Mouse (Mus musculus) intestine, embryonic 16.5 days (tissue): ENCODE data around the gene Ubr4. TPM values are rescaled to one million over a fixed set of nuclear protein-coding genes. Genes with fewer than 3 reads are reported as not detected.
A peak's percentile ranks its signal among the peaks of the same experiment; 100 is the strongest.
"Not testable (repeated sequence)": the region's sequence is repeated elsewhere in the genome, so short reads cannot be mapped to it uniquely, and the experiment has no call there.

Experiments
- ATAC-seq: fragments of 200-750 bp; cut with Nextera tagmentation; 2 replicates; pipeline ENCODE4 v1.8.0; 2017; ENCODE audit warnings: moderate TSS enrichment, moderate library complexity
- H3K27ac ChIP-seq: fragments of 300-500 bp; sonication (generic); 2 replicates; pipeline ENCODE4 v1.5.1; 2014; ENCODE audit warnings: mild to moderate bottlenecking, low read length
- H3K27me3 ChIP-seq: fragments of 300-500 bp; sonication (generic); replicated peaks from 2 replicates; pipeline ENCODE4 v1.6.1; 2014; ENCODE audit warnings: low read length, control low read depth, mixed read lengths; ENCODE audit not compliant: control insufficient read depth, insufficient read depth
- H3K36me3 ChIP-seq: fragments of 300-500 bp; sonication (generic); 2 replicates; pipeline ENCODE4 v1.6.1; 2014; ENCODE audit warnings: low read length, control low read depth; ENCODE audit not compliant: control insufficient read depth, insufficient read depth
- H3K4me1 ChIP-seq: fragments of 300-500 bp; sonication (generic); 2 replicates; pipeline ENCODE4 v1.6.1; 2014; ENCODE audit warnings: low read length, control low read depth, mixed read lengths; ENCODE audit not compliant: control insufficient read depth, insufficient read depth
- H3K4me2 ChIP-seq: fragments of 300-500 bp; sonication (generic); 2 replicates; pipeline ENCODE4 v1.6.1; 2014; ENCODE audit warnings: low read depth, low read length, control low read depth
- H3K4me3 ChIP-seq: fragments of 300-500 bp; sonication (generic); 2 replicates; pipeline ENCODE4 v1.5.1; 2014; ENCODE audit warnings: mild to moderate bottlenecking, low read length
- H3K9ac ChIP-seq: fragments of 300-500 bp; sonication (generic); 2 replicates; pipeline ENCODE4 v1.6.1; 2014; ENCODE audit warnings: low read depth, low read length
- H3K9me3 ChIP-seq: fragments of 300-500 bp; sonication (generic); 2 replicates; pipeline ENCODE4 v1.6.1; 2016; ENCODE audit warnings: low read length, control low read depth; ENCODE audit not compliant: control insufficient read depth
- WGBS: fragments of 180-500 bp; shearing (Covaris S2); extraction: QIAGEN DNeasy Blood & Tissue Kit; methylation state at CpG from one replicate; pipeline ENCODE4 v1.1.7; 2014; 5-methylcytosine and 5-hydroxymethylcytosine counted together
- polyA plus RNA-seq: library from polyadenylated mRNA; unstranded; fragments of >200 nt; fragmentation: Nextera tagmentation; extraction: Ambion mirVana; gene quantifications from 2 replicates; pipeline ENCODE4 v1.2.1, GENCODE M21; 2015

The Ubr4 gene
- polyA plus RNA-seq, 1 experiment from 2014 or later, result 44.8 TPM

DNA sequence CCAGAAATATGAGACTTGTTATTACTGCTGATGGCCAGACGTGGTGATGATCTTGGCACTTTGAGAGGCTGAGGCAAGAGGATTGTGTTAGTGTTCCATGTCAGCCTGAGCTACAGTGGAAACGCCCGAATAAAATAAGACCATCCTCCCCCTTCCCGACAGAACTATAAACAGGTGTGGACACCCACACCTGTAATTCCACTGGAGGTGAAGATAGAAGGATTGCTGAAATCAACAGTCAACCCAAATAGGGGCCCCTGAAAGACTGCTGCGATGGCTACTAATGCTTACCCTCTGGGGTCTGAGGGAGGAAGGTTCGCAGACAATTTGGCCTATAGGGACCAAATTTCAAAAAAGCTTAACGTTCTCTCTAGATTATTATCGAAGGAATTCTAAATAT, 27.3 kb downstream of the Ubr4 start:
- peak overlapping the region; percentile 91 for H3K4me3 ChIP-seq
- H3K4me1 ChIP-seq, result peaks cover 16% of the 10 kb centered on the region
- H3K9ac ChIP-seq, result peak overlapping the region; percentile 80
- H3K9me3 ChIP-seq, result no peaks in the 10 kb centered on the region
- no peak for ATAC-seq
- H3K4me2 ChIP-seq, result peak overlapping the region; percentile 55
- WGBS, result 9% methylated on average over 8 of the region's 8 CpGs
- H3K27me3 ChIP-seq, result no peaks in the 10 kb centered on the region
- peak overlapping the region; percentile 77; the same call in 1 of the 2 replicates for H3K27ac ChIP-seq
- H3K36me3 ChIP-seq, result 0 out of 2 replicates have a peak, but pooled peaks cover 4% of the 10 kb centered on the region

DNA sequence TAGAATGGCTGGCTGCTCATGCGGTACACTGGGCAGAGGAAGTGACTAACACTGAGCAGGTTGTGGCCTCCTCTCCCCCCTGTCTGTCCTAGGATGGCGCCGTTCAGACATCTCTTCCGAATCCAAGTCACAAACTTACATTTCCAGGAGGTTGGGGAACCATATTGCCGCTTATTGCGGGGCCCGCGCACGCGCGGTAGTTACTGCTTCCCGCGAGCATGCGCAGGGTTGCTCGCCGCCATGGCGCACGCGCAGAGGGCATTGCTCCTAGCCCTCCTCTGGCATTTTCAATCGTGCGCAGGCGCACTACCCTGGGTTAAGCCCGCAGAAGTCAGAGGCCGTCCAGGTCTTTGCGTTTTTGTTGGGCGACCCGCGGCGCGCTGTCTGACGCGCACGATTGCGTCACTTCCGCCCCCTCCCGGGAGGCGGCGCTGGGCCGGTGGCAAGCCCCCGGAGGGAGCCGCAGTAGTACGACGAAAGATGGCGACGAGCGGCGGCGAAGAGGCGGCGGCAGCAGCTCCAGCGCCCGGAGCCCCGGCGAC, 27.9 kb downstream of the Ubr4 start:
- Histone ChIP-seq H3K4me3 (peak overlapping the region; percentile 91), H3K9ac (peak overlapping the region; percentile 87), H3K36me3 (0 out of 2 replicates have a peak, but pooled peaks cover 3% of the 10 kb centered on the region), H3K4me2 (peak overlapping the region; percentile 55), H3K9me3 (no peaks in the 10 kb centered on the region), H3K4me1 (peaks cover 18% of the 10 kb centered on the region), H3K27me3 (no peaks in the 10 kb centered on the region), H3K27ac (peak overlapping the region; percentile 77)
- ATAC-seq, result peak; percentile 98
- under 1% methylated on average over 53 of the region's 54 CpGs for WGBS

DNA sequence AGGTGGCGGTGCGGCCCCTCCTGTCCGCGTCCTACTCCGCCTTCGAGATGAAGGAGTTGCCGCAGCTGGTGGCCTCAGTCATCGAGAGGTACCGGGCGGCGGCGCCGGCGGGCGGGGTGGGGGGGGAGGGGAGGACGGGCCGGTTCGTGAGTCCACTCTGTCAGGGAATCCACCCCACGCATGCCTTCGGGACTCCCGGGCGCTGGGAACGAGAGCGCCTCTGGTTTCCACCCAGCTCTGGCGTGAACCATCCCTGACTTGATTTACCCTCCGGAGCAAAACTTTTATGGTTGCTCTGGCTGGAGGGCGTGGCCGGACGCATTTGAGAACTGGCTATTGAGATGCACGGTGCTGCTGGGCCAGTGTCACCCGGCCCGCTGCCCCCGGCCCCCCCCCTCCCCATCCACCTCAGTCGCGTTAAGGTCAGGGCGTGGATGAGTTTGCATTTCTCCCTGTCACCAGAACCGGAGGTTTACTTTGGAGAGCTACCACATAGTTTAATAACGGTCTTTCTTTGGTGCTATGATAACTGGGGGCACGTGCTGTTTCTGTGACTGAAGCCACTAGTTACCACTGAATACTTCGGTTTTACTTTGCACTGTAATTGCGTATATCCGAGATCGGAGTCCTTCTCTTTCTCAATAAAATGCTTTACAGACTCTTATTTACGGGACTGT, 28.5 kb downstream of the Ubr4 start:
- no peaks in the 10 kb centered on the region for H3K9me3 ChIP-seq
- no peaks in the 10 kb centered on the region for H3K36me3 ChIP-seq
- peak overlapping the region; percentile 87 for H3K9ac ChIP-seq
- peak overlapping the region; percentile 91 for H3K4me3 ChIP-seq
- peak overlapping the region; percentile 87 for H3K4me2 ChIP-seq
- peak; percentile 76 for ATAC-seq
- H3K27me3 ChIP-seq, result no peaks in the 10 kb centered on the region
- WGBS, result 2% methylated on average over 41 of the region's 44 CpGs
- H3K27ac ChIP-seq, result peak overlapping the region; percentile 68
- peaks cover 21% of the 10 kb centered on the region for H3K4me1 ChIP-seq

DNA sequence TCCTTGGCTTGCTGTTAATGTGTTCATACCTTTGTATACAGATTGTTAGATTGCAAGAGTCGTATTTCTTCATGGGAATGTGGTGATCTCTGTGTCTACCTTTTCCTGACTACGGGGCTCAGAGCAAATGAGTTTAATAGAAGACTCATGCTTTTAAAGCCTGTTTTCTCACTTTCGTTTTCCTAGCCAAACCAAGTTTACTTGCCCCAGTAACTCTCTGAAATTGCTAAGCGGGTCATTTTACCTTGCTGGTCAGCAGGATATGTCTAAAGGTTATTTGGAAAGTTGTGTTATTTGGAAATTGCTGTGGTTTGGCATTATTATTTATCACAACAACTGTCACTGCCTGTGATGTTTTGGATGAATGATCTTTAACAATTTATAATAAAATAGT, 29.0 kb downstream of the Ubr4 start:
- Histone ChIP-seq H3K4me3 (peak overlapping the region; percentile 91), H3K36me3 (no peaks in the 10 kb centered on the region), H3K27me3 (no peaks in the 10 kb centered on the region), H3K4me2 (peak overlapping the region; percentile 87), H3K9me3 (no peaks in the 10 kb centered on the region), H3K27ac (no peak overlapping the region), H3K4me1 (peaks cover 26% of the 10 kb centered on the region), H3K9ac (peak overlapping the region; percentile 87)
- 41% methylated on average over 4 of the region's 4 CpGs for WGBS
- no peak for ATAC-seq

DNA sequence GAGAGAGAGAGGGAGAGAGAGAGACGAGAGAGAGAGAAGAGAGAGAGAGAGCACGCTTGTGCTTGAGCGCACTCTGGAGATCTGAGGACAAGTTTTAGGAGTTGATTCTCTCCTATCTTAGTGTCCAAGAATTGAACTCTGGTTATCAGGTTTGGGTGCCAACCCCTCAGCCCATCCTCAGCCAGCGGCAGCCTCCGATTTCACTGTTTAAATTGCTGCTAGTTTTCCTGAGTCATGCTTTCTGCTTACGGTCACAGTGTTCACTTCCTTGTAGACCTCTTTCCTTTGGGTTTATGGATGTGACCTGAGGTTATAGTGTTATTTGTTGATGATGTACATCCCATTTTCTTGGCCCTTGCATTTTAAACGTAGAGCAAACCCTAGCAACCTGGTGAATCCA, 29.8 kb downstream of the Ubr4 start:
- Histone ChIP-seq H3K27me3 (no peaks in the 10 kb centered on the region), H3K4me3 (no peak overlapping the region), H3K36me3 (no peaks in the 10 kb centered on the region), H3K4me1 (peaks cover 34% of the 10 kb centered on the region), H3K9ac (no peak overlapping the region), H3K9me3 (no peaks in the 10 kb centered on the region), H3K27ac (no peak overlapping the region), H3K4me2 (peak overlapping the region; percentile 22; the same call in 1 of the 2 replicates)
- ATAC-seq, result no peak
- WGBS, result 68% methylated on average over 7 of the region's 7 CpGs

DNA sequence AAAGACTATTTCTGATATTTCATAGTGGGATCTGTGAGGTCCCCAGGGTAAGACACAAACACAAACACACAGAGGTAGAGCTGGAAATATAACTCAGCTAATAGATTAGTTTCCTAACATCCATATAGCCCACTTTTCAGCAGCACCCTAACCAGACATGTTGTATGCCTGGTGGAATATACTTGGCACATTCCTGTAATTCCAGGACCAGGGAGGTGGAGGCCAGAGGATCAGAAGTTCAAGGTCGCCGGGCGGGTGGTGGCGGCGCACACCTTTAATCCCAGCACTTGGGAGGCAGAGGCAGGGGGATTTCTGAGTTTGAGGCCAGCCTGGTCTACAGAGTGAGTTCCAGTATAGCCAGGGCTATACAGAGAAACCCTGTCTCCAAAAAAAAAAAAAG, 33.4 kb downstream of the Ubr4 start:
- peaks cover 37% of the 10 kb centered on the region for H3K4me1 ChIP-seq
- ATAC-seq, H3K4me3 ChIP-seq, H3K27me3 ChIP-seq, H3K27ac ChIP-seq, H3K36me3 ChIP-seq, H3K9me3 ChIP-seq, H3K9ac ChIP-seq, H3K4me2 ChIP-seq: not testable (repeated sequence)
- 85% methylated on average over 5 of the region's 5 CpGs for WGBS

DNA sequence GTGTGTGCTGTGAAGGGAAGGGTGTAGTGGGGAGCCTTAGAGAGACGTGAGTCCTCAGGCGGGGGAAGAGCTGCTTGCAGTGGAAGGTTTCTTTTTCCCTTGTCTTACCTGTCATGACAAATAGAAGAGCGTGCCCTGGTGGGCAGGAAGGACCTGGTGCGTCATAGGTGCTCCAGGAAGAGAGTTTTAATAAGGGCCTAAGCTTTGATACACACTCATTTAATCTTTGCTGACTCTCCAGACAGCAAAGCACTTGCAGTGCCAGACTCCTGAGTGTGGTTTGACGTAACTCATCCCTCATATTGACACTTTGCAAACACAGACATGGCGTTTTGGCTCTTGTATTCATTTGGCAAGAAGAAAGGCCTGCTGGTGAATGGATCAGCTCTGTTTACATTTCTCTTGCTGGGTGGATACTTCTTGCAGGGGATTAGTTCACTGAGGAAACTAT, 34.5 kb downstream of the Ubr4 start:
- Histone ChIP-seq H3K36me3 (peaks cover 3% of the 10 kb centered on the region; the same call in 1 of the 2 replicates), H3K27me3 (no peaks in the 10 kb centered on the region), H3K4me1 (peaks cover 31% of the 10 kb centered on the region), H3K27ac (peak overlapping the region; percentile 57), H3K4me2 (peak overlapping the region; percentile 32; the same call in 1 of the 2 replicates), H3K9me3 (no peaks in the 10 kb centered on the region), H3K4me3 (no peak overlapping the region), H3K9ac (0 out of 2 replicates have a peak overlapping the region, but pooled peaks have one; percentile 31)
- 17% methylated on average over 6 of the region's 6 CpGs for WGBS
- ATAC-seq, result peak; percentile 80

DNA sequence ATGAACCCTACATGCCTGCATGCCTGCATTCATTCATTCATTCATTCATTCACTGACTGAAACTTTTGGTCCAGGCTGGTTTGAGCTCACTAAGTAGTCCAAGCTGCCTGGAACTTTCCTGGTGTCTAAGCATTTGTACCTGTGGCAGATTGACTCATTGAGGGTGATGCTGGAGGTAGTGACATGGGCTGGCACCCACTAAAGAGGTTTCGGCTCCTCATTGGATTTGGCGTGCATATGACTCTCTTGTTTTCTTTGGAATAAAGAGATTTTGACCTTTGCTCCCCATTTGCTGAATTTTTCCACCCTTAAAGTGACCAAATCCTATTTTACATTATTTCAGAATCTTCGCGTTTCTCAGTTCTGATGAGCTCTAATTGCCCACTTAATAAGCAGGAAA, 37.1 kb downstream of the Ubr4 start:
- no peak for ATAC-seq
- H3K9me3 ChIP-seq, result no peaks in the 10 kb centered on the region
- H3K4me2 ChIP-seq, result no peak overlapping the region
- no peaks in the 10 kb centered on the region for H3K27me3 ChIP-seq
- 85% methylated on average over 4 of the region's 4 CpGs for WGBS
- peaks cover 24% of the 10 kb centered on the region for H3K4me1 ChIP-seq
- peaks cover 13% of the 10 kb centered on the region for H3K36me3 ChIP-seq
- no peak overlapping the region for H3K9ac ChIP-seq
- no peak overlapping the region for H3K4me3 ChIP-seq
- no peak overlapping the region for H3K27ac ChIP-seq

DNA sequence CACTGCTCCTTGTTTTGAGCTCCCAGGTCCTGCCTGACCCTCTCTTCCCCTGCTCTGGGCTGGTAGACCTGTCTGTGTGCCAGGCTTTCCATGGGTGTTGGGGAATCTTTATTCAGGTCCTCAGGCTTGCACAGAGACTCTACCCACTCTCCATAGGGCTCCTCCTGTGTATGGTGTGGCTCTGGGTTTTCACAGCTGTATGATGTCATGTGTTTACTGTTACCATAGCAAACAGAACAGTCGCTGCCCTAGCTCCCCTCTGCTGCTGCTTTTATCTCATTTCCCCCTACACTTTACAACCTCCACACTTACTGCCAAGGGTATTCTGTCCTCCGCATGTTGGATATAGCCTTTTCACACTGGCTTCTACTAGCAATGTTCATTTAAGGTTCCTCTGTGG, 43.0 kb downstream of the Ubr4 start:
- Histone ChIP-seq H3K4me1 (0 out of 2 replicates have a peak, but pooled peaks cover 3% of the 10 kb centered on the region), H3K4me2 (no peak overlapping the region), H3K4me3 (no peak overlapping the region), H3K9me3 (no peaks in the 10 kb centered on the region), H3K27me3 (no peaks in the 10 kb centered on the region), H3K36me3 (peaks cover 34% of the 10 kb centered on the region), H3K9ac (no peak overlapping the region), H3K27ac (no peak overlapping the region)
- 35% methylated on average over 2 of the region's 2 CpGs for WGBS
- ATAC-seq, result peak; percentile 58; the same call in 1 of the 2 replicates
